Mouse (Mus musculus) midbrain, embryonic 16.5 days (tissue): Measurements from ENCODE around the gene Smarca2. TPM values are rescaled to one million over a fixed set of nuclear protein-coding genes. Genes with fewer than 3 reads are reported as not detected.
A peak's percentile ranks its signal among the peaks of the same experiment; 100 is the strongest.

Experiments used
- ATAC-seq: fragments of 200-750 bp; cut with Nextera tagmentation; 2 replicates; pipeline ENCODE4 v1.8.0; 2017; ENCODE audit warnings: moderate TSS enrichment
- H3K27ac ChIP-seq: fragments of 300-500 bp; sonication (generic); 2 replicates; pipeline ENCODE4 v1.5.1; 2014; ENCODE audit warnings: mild to moderate bottlenecking, low read length, mixed read lengths
- H3K27me3 ChIP-seq: fragments of 300-500 bp; sonication (generic); 2 replicates; pipeline ENCODE4 v1.6.1; 2014; ENCODE audit warnings: low read depth, low read length, mixed read lengths; ENCODE audit not compliant: control insufficient read depth, insufficient read depth
- H3K36me3 ChIP-seq: fragments of 300-500 bp; sonication (generic); 2 replicates; pipeline ENCODE4 v1.6.1; 2014; ENCODE audit warnings: mild to moderate bottlenecking, low read length, moderate library complexity, mixed read lengths; ENCODE audit not compliant: control insufficient read depth, insufficient read depth
- H3K4me1 ChIP-seq: fragments of 300-500 bp; sonication (generic); 2 replicates; pipeline ENCODE4 v1.6.1; 2014; ENCODE audit warnings: mild to moderate bottlenecking, low read length, mixed read lengths; ENCODE audit not compliant: control insufficient read depth, insufficient read depth
- H3K4me2 ChIP-seq: fragments of 300-500 bp; sonication (generic); 2 replicates; pipeline ENCODE4 v1.6.1; 2014; ENCODE audit warnings: mild to moderate bottlenecking, low read length, mixed read lengths
- H3K4me3 ChIP-seq: fragments of 300-500 bp; sonication (generic); 2 replicates; pipeline ENCODE4 v1.5.1; 2014; ENCODE audit warnings: low read depth, mild to moderate bottlenecking, low read length, moderate library complexity, mixed read lengths
- H3K9ac ChIP-seq: fragments of 300-500 bp; sonication (generic); 2 replicates; pipeline ENCODE4 v1.6.1; 2014; ENCODE audit warnings: low read depth, low read length, mixed read lengths
- H3K9me3 ChIP-seq: fragments of 300-500 bp; sonication (generic); replicated peaks from 2 replicates; pipeline ENCODE4 v1.6.1; 2014; ENCODE audit warnings: mild to moderate bottlenecking, low read length, mixed read lengths; ENCODE audit not compliant: control insufficient read depth, poor library complexity, severe bottlenecking
- WGBS: fragments of 180-500 bp; shearing (Covaris S2); extraction: QIAGEN DNeasy Blood & Tissue Kit; methylation state at CpG from one replicate; pipeline ENCODE4 v1.1.7; 2014; 5-methylcytosine and 5-hydroxymethylcytosine counted together
- polyA plus RNA-seq: library from polyadenylated mRNA; unstranded; fragments of >200 nt; fragmentation: Nextera tagmentation; extraction: Ambion mirVana; gene quantifications from 2 replicates; pipeline ENCODE4 v1.2.1, GENCODE M21; 2015

Gene Smarca2
- polyA plus RNA-seq, 1 experiment from 2014 or later, result 178 TPM

GRCm38 (mm10) chr19:26776066-26777025, 171.5 kb downstream of the Smarca2 start:
- H3K4me1 ChIP-seq, result peaks cover 5% of the 10 kb centered on the region; the same call in 1 of the 2 replicates
- WGBS, result 83% methylated on average over 27 of the region's 27 CpGs
- no peaks in the 10 kb centered on the region for H3K27me3 ChIP-seq
- no peak overlapping the region for H3K4me2 ChIP-seq
- 0 out of 2 replicates have a peak overlapping the region, but pooled peaks have one; percentile 34 for H3K9ac ChIP-seq
- no peak overlapping the region for H3K4me3 ChIP-seq
- peak overlapping the region; percentile 73 for H3K27ac ChIP-seq
- H3K36me3 ChIP-seq, result peaks cover 24% of the 10 kb centered on the region
- H3K9me3 ChIP-seq, result no peaks in the 10 kb centered on the region
- ATAC-seq, result no peak

GRCm38 (mm10) chr19:26778199-26778598, 173.3 kb downstream of the Smarca2 start:
- Histone ChIP-seq H3K36me3 (peaks cover 21% of the 10 kb centered on the region), H3K4me1 (no peaks in the 10 kb centered on the region), H3K27me3 (no peaks in the 10 kb centered on the region), H3K4me2 (no peak overlapping the region), H3K9me3 (0 out of 2 replicates have a peak, but pooled peaks cover 2% of the 10 kb centered on the region), H3K4me3 (no peak overlapping the region), H3K27ac (no peak overlapping the region), H3K9ac (no peak overlapping the region)
- ATAC-seq, result no peak
- 93% methylated on average over 5 of the region's 5 CpGs for WGBS

- 98% methylated on average over 2 of the region's 2 CpGs for WGBS
Observed at GRCm38 (mm10) chr19:26781209-26781608, 176.4 kb downstream of the Smarca2 start.

GRCm38 (mm10) chr19:26788446-26788845, 183.6 kb downstream of the Smarca2 start:
- no peak overlapping the region for H3K4me2 ChIP-seq
- H3K9me3 ChIP-seq, result no peaks in the 10 kb centered on the region
- 88% methylated on average over 5 of the region's 5 CpGs for WGBS
- no peaks in the 10 kb centered on the region for H3K36me3 ChIP-seq
- H3K4me3 ChIP-seq, result no peak overlapping the region
- no peak overlapping the region for H3K27ac ChIP-seq
- no peaks in the 10 kb centered on the region for H3K27me3 ChIP-seq
- ATAC-seq, result no peak
- H3K4me1 ChIP-seq, result no peaks in the 10 kb centered on the region
- H3K9ac ChIP-seq, result no peak overlapping the region

More at GRCm38 (mm10) chr19:26781209-26781608, 176.4 kb downstream of the Smarca2 start:
- Histone ChIP-seq H3K36me3 (peaks cover 15% of the 10 kb centered on the region), H3K9ac (no peak overlapping the region), H3K27me3 (no peaks in the 10 kb centered on the region), H3K4me2 (no peak overlapping the region), H3K4me3 (no peak overlapping the region), H3K27ac (no peak overlapping the region), H3K4me1 (no peaks in the 10 kb centered on the region), H3K9me3 (0 out of 2 replicates have a peak, but pooled peaks cover 2% of the 10 kb centered on the region)
- ATAC-seq, result no peak

GRCm38 (mm10) chr19:26790386-26791346, 185.8 kb downstream of the Smarca2 start:
- no peak overlapping the region for H3K9ac ChIP-seq
- peaks cover 2% of the 10 kb centered on the region; the same call in 1 of the 2 replicates for H3K4me1 ChIP-seq
- 79% methylated on average over 5 of the region's 5 CpGs for WGBS
- no peaks in the 10 kb centered on the region for H3K9me3 ChIP-seq
- ATAC-seq, result no peak
- no peak overlapping the region for H3K27ac ChIP-seq
- H3K4me3 ChIP-seq, result no peak overlapping the region
- no peaks in the 10 kb centered on the region for H3K36me3 ChIP-seq
- no peaks in the 10 kb centered on the region for H3K27me3 ChIP-seq
- H3K4me2 ChIP-seq, result no peak overlapping the region

- 54% methylated on average over 1 of the region's 3 CpGs for WGBS
- H3K36me3 ChIP-seq, result no peaks in the 10 kb centered on the region
- H3K9me3 ChIP-seq, result no peaks in the 10 kb centered on the region
- no peaks in the 10 kb centered on the region for H3K27me3 ChIP-seq
- H3K4me1 ChIP-seq, result peaks cover 2% of the 10 kb centered on the region; the same call in 1 of the 2 replicates
- H3K27ac ChIP-seq, result no peak overlapping the region
- no peak overlapping the region for H3K4me2 ChIP-seq
- ATAC-seq, result no peak
- no peak overlapping the region for H3K9ac ChIP-seq
- H3K4me3 ChIP-seq, result no peak overlapping the region
Observed at GRCm38 (mm10) chr19:26794315-26794714, 189.5 kb downstream of the Smarca2 start.

- no peak overlapping the region for H3K4me3 ChIP-seq
- peaks cover 2% of the 10 kb centered on the region; the same call in 1 of the 2 replicates for H3K4me1 ChIP-seq
- no peak overlapping the region for H3K9ac ChIP-seq
- 74% methylated on average over 4 of the region's 4 CpGs for WGBS
- H3K27ac ChIP-seq, result no peak overlapping the region
- H3K27me3 ChIP-seq, result no peaks in the 10 kb centered on the region
- H3K9me3 ChIP-seq, result no peaks in the 10 kb centered on the region
- ATAC-seq, result no peak
- no peaks in the 10 kb centered on the region for H3K36me3 ChIP-seq
- no peak overlapping the region for H3K4me2 ChIP-seq
Observed at GRCm38 (mm10) chr19:26796006-26796405, 191.2 kb downstream of the Smarca2 start.

- no peak for ATAC-seq
- Histone ChIP-seq H3K4me3 (no peak overlapping the region), H3K9me3 (no peaks in the 10 kb centered on the region), H3K27me3 (no peaks in the 10 kb centered on the region), H3K4me2 (no peak overlapping the region), H3K36me3 (no peaks in the 10 kb centered on the region), H3K27ac (no peak overlapping the region), H3K4me1 (no peaks in the 10 kb centered on the region), H3K9ac (no peak overlapping the region)
- WGBS, result 93% methylated on average over 4 of the region's 4 CpGs
Observed at GRCm38 (mm10) chr19:26804401-26804800, 199.6 kb downstream of the Smarca2 start.
